In the genomic region with DNA sequence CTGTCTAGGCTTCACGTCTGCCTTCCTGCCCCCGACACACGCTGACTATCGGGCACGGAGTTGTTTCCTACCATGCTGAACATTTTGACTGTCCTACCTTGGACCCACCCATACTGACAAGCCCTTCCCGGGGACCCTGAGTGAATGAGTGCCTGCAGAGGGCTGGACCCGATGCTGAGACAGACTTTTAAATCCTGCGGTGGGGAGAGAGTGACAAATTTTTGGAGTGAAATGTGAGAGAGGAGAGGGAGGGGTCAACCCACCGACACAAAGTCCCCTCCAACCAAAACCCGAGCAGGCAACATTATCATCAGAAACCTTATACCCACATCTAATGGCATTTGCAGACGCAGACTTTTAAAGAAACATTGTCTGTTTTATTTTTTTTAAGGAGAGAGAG, we compare ENCODE assay signal across 9 mouse cellular contexts. TPM values are rescaled to one million over a fixed set of nuclear protein-coding genes. Genes with fewer than 3 reads are reported as not detected.
A peak's percentile ranks its signal among the peaks of the same experiment; 100 is the strongest.
DNase-seq lines count a peak whose midpoint lies in the region; ATAC-seq and TF ChIP-seq lines count a peak whose summit lies in the region.
"Had no signal": no experiment of that assay in that cellular context is flagged by ENCODE, and none has a peak within 500 bp of the region (broad histone marks: within the 10 kb centered on the region; RNA-seq: fewer than 3 reads in every experiment).

A gene (minus strand): TSS at position 171 of the 400 bp plus-strand sequence.

- ATAC-seq in embryonic facial prominence, embryonic 15.5 days (ENCODE audit: insufficient number of reproducible peaks, low FRiP score, low TSS enrichment, low read depth): no peak
- ATAC-seq in midbrain, embryonic 14.5 days (ENCODE audit: low FRiP score, low TSS enrichment): no peak

- no peak for TF ChIP-seq CTCF in C2C12 (IDR thresholded peaks at IDR 0.05; ENCODE audit: control insufficient read depth, insufficient read depth, insufficient read length)

- 0 out of 2 replicates have a peak within 1 kb of the TSS, but pooled peaks have one; percentile 9 for H3K9ac ChIP-seq in embryonic facial prominence, embryonic 15.5 days
- H3K9ac ChIP-seq in midbrain, embryonic 14.5 days (replicated peaks; ENCODE audit: low read length): no peak within 1 kb of the TSS

- H3K4me3 ChIP-seq in C2C12 (ENCODE audit: insufficient read depth, poor library complexity, severe bottlenecking): no peak within 1 kb of the TSS
- no peak within 1 kb of the TSS; the same call in 1 of the 2 replicates for H3K4me3 ChIP-seq in embryonic facial prominence, embryonic 15.5 days (replicated peaks)
- H3K4me3 ChIP-seq in limb, embryonic 10.5 days: peak within 1 kb of the TSS; percentile 40
- no peak within 1 kb of the TSS for H3K4me3 ChIP-seq in midbrain, embryonic 14.5 days (replicated peaks; ENCODE audit: low read depth, low read length)
- H3K4me3 ChIP-seq: erythroblast, embryonic 14.5 days had no signal

- H3K27me3 ChIP-seq in C2C12 (ENCODE audit: control insufficient read depth, insufficient read depth, insufficient read length): no peaks in the 10 kb centered on the region
- H3K27me3 ChIP-seq in embryonic facial prominence, embryonic 15.5 days: peaks cover 24% of the 10 kb centered on the region
- peaks cover 42% of the 10 kb centered on the region for H3K27me3 ChIP-seq in limb, embryonic 10.5 days (ENCODE audit: low read depth, poor library complexity, severe bottlenecking)
- no peaks in the 10 kb centered on the region for H3K27me3 ChIP-seq in midbrain, embryonic 14.5 days (ENCODE audit: control insufficient read depth, insufficient read depth, low read length)

- no peaks in the 10 kb centered on the region for H3K36me3 ChIP-seq in C2C12 (ENCODE audit: control insufficient read depth, insufficient read depth)
- H3K36me3 ChIP-seq in embryonic facial prominence, embryonic 15.5 days: no peaks in the 10 kb centered on the region
- H3K36me3 ChIP-seq in limb, embryonic 10.5 days: no peaks in the 10 kb centered on the region
- no peaks in the 10 kb centered on the region for H3K36me3 ChIP-seq in midbrain, embryonic 14.5 days (ENCODE audit: control insufficient read depth, insufficient read depth, low read length)

- peak within 1 kb of the TSS; percentile 42 for H3K4me2 ChIP-seq in embryonic facial prominence, embryonic 15.5 days (replicated peaks)
- no peak within 1 kb of the TSS for H3K4me2 ChIP-seq in midbrain, embryonic 14.5 days (ENCODE audit: low read length)

- H3K9me3 ChIP-seq in embryonic facial prominence, embryonic 15.5 days (replicated peaks): no peaks in the 10 kb centered on the region
- no peaks in the 10 kb centered on the region for H3K9me3 ChIP-seq in limb, embryonic 10.5 days (replicated peaks)
- no peaks in the 10 kb centered on the region for H3K9me3 ChIP-seq in midbrain, embryonic 14.5 days (ENCODE audit: control insufficient read depth, low read length)

- peaks cover 54% of the 10 kb centered on the region for H3K4me1 ChIP-seq in embryonic facial prominence, embryonic 15.5 days
- H3K4me1 ChIP-seq in limb, embryonic 10.5 days: peaks cover 92% of the 10 kb centered on the region
- H3K4me1 ChIP-seq in midbrain, embryonic 14.5 days (ENCODE audit: control insufficient read depth, insufficient read depth, low read length): peaks cover 21% of the 10 kb centered on the region

- DNase-seq in heart, adult 11 months: peak; percentile 94
- no peak for DNase-seq in heart, adult 9 months (ENCODE audit: low spot score in 2 of 2)
- peak; percentile 63 for DNase-seq in limb, embryonic 10.5 days (ENCODE audit: low spot score)
- no peak for DNase-seq in cerebellum, postnatal 25 days
- no peak for DNase-seq in midbrain, embryonic 14.5 days
- no peak for DNase-seq in retina, embryonic 14.5 days (ENCODE audit: low spot score)

- no peaks in the 10 kb centered on the region for H3K79me3 ChIP-seq in C2C12 (ENCODE audit: low read depth)

- 3% methylated on average over 11 of the region's 11 CpGs for WGBS in embryonic facial prominence, embryonic 15.5 days
- WGBS in limb, embryonic 10.5 days: 14% methylated on average over 11 of the region's 11 CpGs
- 36% methylated on average over 11 of the region's 11 CpGs for WGBS in midbrain, embryonic 14.5 days

- H3K27ac ChIP-seq in embryonic facial prominence, embryonic 15.5 days (replicated peaks): 0 out of 2 replicates have a peak within 1 kb of the TSS, but pooled peaks have one; percentile 44
- peak within 1 kb of the TSS; percentile 79 for H3K27ac ChIP-seq in limb, embryonic 10.5 days
- no peak within 1 kb of the TSS for H3K27ac ChIP-seq in midbrain, embryonic 14.5 days (replicated peaks; ENCODE audit: low read depth, low read length)

- H3ac ChIP-seq in C2C12 (ENCODE audit: control insufficient read depth, insufficient read length, low read depth): peak within 1 kb of the TSS; percentile 6

- no peaks in the 10 kb centered on the region for H3K79me2 ChIP-seq in C2C12 (ENCODE audit: control insufficient read depth, insufficient read depth)

TF ChIP-seq in C2C12, 6 proteins besides CTCF, POLR2A, EP300 and RAD21:
- TF ChIP-seq CEBPB (IDR thresholded peaks at IDR 0.05; ENCODE audit: low read depth): no peak
- no peak for TF ChIP-seq MYOD1 (IDR thresholded peaks at IDR 0.05; ENCODE audit: control insufficient read depth, insufficient read length, low read depth)
- TF ChIP-seq FOSL1 (IDR thresholded peaks at IDR 0.05; ENCODE audit: insufficient read depth, low read length, poor library complexity, severe bottlenecking): no peak
- no peak for TF ChIP-seq USF1 (IDR thresholded peaks at IDR 0.05; ENCODE audit: low read depth)
- TF ChIP-seq MYOG (IDR thresholded peaks at IDR 0.05; ENCODE audit: control insufficient read depth, extremely low read depth, insufficient read length): no peak
- TF ChIP-seq MAX (IDR thresholded peaks at IDR 0.05): no peak

RNA-seq across cellular contexts. Expression of the gene that starts here (rescaled TPM):
- polyA plus RNA-seq in C2C12 (2012; fragmentation: generic; extraction: Trizol): 0.02 TPM
- 11.1 and 12.3 TPM in 2 replicates for polyA plus RNA-seq in embryonic facial prominence, embryonic 15.5 days (2015; fragmentation: Nextera tagmentation; extraction: Ambion mirVana)
- 11.2 and 12.1 TPM in 2 replicates for polyA plus RNA-seq in limb, embryonic 10.5 days (2016; fragmentation: Nextera tagmentation; extraction: Ambion mirVana)
- polyA plus RNA-seq in midbrain, embryonic 14.5 days (2014; fragmentation: Nextera tagmentation; extraction: Ambion mirVana): 0.25 and 0.40 TPM in 2 replicates
- polyA plus RNA-seq: erythroblast, embryonic 14.5 days had no signal

Comparison
In these comparisons a context has a peak if more than half of its experiments do, and no peak if none do; other contexts are left out.
1. DNase-seq: peak in heart, adult 11 months (single experiment) and limb, embryonic 10.5 days (single experiment); none in heart, adult 9 months (0 of 2), cerebellum, postnatal 25 days (0 of 2), midbrain, embryonic 14.5 days (single experiment) and retina, embryonic 14.5 days (single experiment).